Mouse (Mus musculus) thymus, adult 2 months (tissue): ENCODE results near the gene Rcbtb1.

Source experiments
- CTCF ChIP-seq: fragments of 200-500 bp; IDR thresholded peaks from 2 replicates; pipeline ENCODE4 v1.5.1; 2012; ENCODE audit warnings: mild to moderate bottlenecking, control low read depth, low read length, moderate library complexity, borderline replicate concordance; ENCODE audit not compliant: control insufficient read depth, poor library complexity, insufficient read depth; ENCODE audit errors: extremely low read depth
- POLR2A ChIP-seq: fragments of 200-500 bp; IDR thresholded peaks from 2 replicates; pipeline ENCODE4 v1.6.1; 2012; ENCODE audit warnings: mild to moderate bottlenecking, low read length, control low read depth, moderate library complexity; ENCODE audit not compliant: control insufficient read depth, poor library complexity, insufficient read depth; ENCODE audit errors: extremely low read depth

GRCm38 (mm10) chr14:59178649-59179048 lies 22.4 kb upstream of the Rcbtb1 start, which contains the start of gene Gm5142:
- TF ChIP-seq POLR2A (no peak), CTCF (no peak)
